Mouse (Mus musculus): ENCODE results near the gene Serpinb6a.

DNA sequence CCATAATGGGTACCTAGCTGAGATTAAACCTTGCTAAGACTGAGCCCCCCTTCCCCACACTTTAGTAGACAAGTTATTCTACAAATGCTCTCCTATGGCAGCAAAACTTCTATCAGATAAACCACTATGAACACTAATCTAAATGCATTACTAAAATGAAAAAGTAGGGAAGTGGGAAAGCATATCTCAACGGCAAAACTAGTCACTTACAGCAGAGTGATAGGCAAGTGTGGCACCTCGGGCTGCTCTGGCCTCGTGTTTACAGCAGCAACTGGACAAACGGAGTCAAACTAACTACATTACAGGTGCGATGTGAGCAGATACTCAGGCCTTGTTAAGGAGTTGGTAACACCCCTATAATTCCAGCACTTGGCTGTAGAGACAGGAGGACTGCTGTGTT is 13.0 kb downstream of the Serpinb6a start:
- TF ChIP-seq CTCF (IDR thresholded peaks at IDR 0.05; ENCODE audit: control insufficient read depth, insufficient read depth, insufficient read length) (no peak), CEBPB (IDR thresholded peaks at IDR 0.05; ENCODE audit: low read depth) (no peak), USF1 (IDR thresholded peaks at IDR 0.05; ENCODE audit: low read depth) (no peak), MAX (IDR thresholded peaks at IDR 0.05) (no peak), MYOD1 (IDR thresholded peaks at IDR 0.05; ENCODE audit: control insufficient read depth, insufficient read length, low read depth) (no peak), FOSL1 (IDR thresholded peaks at IDR 0.05; ENCODE audit: insufficient read depth, low read length, poor library complexity, severe bottlenecking) (no peak)
